Mouse (Mus musculus): Measurements from ENCODE around the gene Xbp1.
"Not testable (repeated sequence)": the region's sequence is repeated elsewhere in the genome, so short reads cannot be mapped to it uniquely, and the experiment has no call there.

The Xbp1 gene

DNA sequence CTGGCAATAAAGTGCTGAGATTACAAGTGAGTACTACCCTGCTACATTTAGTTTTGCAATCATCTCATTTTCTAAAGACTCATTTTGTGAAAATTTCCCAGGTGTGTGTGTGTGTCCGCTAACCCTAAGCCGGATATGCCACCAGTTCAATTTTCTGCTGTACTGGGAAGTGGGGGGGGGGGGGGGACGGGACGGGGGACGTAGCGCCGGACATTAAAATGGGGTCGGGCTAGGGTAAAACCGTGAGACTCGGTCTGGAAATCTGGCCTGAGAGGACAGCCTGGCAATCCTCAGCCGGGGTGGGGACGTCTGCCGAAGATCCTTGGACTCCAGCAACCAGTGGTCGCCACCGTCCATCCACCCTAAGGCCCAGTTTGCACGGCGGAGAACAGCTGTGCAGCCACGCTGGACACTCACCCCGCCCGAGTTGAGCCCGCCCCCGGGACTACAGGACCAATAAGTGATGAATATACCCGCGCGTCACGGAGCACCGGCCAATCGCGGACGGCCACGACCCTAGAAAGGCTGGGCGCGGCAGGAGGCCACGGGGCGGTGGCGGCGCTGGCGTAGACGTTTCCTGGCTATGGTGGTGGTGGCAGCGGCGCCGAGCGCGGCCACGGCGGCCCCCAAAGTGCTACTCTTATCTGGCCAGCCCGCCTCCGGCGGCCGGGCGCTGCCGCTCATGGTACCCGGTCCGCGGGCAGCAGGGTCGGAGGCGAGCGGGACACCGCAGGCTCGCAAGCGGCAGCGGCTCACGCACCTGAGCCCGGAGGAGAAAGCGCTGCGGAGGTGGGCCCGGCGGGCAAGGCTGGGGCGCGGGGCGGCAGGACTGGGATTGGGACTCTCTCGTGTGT lies at the start of gene Xbp1:
Xbp1 (plus strand) TSS at position 248 of the 854 bp plus-strand sequence.
- peak; percentile 99 for DNase-seq

DNA sequence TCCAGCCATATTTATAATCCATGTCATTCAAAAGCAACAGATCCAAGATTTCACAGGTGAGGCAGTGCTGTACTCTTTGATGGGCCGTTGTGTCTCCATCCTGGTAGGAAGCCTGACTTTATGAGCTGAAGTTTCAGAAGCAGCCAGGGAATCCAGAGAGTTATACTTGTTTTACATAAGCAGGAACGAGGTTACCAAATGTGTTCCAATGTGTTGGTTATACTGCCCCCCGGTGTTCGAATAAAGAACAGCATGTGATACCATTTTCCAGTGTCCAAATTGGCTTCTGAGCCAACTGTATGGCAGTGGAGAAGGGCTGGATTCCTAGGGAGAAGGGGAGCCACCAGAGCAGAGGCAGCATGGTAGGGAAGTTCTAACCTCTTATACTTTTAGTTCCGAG lies 46.3 kb upstream of the Xbp1 start:
- DNase-seq = peak; percentile 79

DNA sequence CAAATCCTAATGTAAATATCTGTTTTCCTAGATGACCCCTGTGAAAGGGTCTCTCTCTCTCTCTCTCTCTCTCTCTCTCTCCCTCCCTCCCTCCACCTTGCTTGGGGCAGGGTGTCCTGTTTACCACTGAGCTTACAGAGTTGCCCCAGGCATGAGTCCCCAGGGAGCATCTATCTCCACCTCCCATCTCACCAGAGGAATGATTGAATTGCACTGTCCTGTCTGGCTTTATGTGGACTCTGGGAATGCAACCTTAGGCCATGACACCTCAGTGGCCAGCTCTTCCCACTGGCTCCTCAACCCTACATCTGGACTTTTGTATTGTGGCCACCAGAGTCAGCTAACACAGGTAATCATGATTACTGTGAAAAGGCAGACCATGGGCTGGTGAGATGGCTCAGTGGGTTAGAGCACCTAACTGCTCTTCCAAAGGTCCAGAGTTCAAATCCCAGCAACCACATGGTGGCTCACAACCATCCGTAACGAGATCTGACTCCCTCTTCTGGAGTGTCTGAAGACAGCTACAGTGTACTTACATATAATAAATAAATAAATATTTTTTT lies 44.8 kb upstream of the Xbp1 start:
- DNase-seq = not testable (repeated sequence)

DNA sequence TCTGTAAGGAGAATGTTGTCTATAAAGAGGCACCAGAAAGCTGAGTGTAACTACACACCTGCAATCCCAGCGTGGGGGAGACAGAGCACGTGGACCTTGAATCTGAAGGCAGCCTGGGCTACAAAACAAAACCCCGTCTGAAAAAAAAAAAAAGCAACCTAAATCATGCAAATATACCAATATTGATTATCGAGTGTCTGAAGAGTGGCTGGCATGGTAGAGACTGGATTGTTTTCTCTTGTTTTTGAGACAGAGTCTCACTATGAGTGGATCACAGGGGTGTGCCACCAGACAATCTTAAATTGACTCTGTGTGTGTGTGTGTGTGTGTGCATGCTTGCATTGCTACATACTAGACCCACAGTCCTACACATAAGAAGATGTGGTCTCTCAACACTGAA lies 43.7 kb upstream of the Xbp1 start:
- no peak for DNase-seq

DNA sequence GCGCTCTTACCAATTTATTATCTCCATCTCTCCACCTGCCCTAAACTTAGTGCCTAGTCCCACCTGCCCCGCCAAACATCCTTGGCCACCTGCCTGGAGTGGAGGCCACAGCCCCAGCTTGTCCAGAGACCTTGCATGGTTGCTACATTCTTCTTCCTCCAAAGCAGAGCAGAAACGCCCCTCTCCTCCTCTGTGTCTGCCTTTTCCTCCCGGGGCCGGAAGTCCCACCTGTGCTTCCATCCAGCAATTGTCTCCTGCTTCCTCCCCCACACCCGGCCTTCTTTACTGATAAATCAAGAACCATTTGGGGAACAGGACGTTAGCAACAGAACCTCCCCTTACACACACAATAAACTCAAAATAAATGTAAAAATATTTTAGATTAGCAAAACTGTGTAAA lies 42.3 kb upstream of the Xbp1 start:
- DNase-seq = no peak

DNA sequence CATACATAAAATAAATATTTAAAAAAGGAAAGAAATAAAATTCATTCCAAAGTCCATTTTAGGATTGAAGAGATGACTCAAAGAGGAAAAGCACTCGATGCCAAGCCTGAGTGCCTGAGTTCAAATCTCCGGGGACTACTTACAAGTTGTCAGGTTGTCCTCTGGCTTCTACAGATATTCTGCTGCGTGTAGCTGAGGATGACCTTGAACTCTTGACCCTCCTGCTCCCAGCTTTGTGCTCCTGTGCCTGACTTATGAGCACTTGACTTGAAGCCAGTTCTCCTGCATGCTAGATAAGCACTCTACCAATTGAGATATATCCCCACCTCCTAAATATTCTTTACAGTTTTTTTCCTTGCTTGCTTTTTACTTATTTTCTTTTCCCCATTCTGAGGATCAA lies 41.6 kb upstream of the Xbp1 start:
- no peak for DNase-seq

DNA sequence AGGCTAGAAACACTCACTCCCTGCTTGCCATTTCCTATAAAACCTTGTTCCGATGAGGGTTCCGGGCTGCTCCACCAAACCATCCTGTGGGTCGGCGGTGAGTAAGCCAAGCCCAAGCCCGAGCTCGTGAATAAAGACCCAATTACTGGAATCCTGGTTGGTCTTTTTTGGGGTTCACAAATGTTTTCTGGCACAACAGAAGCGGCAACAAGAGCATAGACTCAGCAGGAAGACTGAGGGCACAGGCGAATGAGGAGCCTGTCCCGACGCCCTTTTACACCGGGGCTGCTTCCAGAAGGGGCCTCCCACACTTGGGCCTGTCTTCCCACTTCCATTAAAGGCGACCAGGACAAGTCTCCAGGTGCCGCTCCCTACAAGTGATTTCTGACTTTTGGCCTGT lies 37.9 kb upstream of the Xbp1 start:
- DNase-seq = no peak

DNA sequence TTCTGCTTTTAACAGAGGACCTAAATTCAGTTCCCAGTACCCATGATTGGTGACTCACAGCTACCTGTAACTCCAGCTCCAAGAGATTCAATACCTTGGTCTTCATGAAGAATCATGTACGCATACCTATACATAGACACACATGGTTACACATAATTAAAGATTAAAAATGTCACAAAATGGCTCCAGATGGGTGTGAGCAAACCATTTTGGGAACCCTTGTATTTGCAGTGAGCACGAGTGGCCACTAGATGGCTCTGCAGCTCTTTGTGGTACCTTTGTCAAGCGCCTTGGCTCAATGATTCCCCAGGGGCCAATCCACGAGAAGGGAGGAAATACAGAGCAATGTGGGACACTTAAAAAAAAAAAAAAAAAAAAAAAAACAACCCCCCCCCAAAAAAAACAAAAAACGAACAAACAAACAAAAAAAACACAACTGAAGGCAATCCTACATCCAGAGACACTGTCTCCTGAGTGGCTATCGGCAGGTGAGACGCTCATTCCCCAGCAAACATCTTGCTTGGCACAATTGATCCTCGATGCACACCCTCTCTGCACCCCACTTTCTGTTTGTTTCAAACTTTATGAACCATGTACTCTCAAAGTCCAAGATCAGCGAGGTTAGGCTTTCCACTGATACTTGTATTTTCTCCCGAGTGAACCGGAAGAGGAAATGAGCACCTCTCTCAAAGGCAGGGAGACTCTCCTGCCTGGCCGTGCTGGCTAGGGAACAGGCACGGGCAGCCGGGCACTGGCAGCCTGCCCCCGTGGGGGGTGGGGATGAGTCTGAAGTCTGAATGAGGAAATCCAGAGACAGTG lies 35.1 kb upstream of the Xbp1 start:
- DNase-seq = peak; percentile 93

DNA sequence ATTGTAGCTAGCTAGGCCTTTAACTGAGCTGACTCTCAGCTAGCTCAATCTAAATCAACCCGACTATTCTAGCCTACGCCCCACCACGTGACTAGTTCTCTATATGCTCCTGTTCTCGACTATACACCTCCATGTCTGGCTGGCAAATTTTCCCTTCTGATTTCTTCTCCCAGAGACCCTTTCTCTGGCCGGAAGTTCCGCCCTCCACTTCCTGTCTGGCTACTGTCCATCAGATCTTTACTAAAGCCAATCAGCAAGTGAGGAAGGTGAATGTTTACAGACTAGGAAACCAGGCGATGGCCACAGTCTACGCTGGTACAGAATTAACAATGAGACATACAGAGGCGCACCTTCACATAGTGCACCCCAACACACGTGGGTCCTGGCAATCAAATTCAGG lies 31.0 kb upstream of the Xbp1 start:
- not testable (repeated sequence) for DNase-seq

DNA sequence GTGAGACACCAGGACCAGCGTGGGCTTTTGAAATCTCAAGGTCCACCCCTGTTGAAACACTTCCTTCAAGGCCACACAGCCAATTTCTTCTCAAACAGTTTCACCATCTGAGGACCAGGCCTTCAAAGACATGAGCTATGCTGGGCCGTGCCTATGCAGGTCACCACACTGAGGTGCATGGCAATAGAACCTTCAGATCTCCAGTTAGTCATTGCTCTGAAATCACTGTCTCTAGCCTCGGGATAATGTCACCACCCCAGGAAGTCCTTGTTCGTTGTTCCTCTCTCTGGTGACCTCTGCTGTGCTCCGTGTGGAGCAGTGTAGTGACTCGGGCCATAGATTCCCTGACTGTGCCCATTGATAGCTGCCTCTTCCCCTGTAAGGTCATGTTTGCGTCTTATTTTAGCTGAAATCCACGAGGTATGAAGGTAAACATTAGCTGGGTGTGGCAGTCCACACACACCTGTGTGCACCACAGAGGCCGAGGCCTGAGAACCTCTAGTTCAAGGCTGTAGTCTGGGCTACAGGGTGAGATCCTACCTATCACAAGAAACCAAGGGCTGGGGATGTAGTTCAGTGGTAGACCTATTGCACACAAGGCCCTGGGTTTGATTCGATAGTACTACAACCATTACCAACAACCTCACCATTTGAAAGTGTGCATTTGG lies 29.3 kb upstream of the Xbp1 start:
- no peak for DNase-seq

DNA sequence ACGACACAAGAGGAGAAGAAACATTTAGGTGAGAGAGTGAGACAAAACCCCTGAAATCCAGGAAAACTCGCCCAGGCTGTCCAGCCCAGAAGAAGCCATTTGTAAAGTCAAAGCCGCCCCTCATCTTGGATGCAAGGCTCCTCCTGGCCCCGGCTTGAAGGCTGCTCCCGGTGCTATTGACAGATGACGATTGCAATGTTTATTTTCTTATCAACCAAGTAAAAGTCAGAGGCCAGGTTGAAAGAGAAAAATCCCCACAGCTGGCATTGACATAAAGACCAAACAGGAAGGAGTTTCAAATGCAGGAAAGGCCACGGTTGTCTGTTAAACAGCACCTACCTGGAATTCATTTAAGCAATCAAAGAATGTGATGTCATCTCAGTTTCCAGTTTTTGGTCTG lies 28.5 kb upstream of the Xbp1 start:
- no peak for DNase-seq

DNA sequence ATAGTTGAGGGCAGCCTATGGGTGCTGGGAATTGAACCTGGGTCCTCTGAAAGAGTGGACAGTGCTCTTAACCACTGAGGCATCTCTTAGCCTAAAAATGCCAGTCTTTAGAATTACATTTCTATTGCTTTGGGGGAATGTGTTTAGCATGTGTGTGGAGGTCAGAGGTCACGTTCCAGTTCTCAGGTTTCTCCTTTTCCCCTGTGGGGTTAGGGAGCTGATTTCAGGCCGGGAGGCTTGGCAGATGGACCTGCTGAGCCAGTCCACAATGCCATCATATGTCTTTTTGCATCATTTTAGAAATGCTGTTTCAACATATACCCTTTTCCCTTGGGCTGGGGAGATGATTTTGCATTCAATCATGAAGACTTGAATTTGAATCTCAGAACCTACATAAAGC lies 26.6 kb upstream of the Xbp1 start:
- no peak for DNase-seq

DNA sequence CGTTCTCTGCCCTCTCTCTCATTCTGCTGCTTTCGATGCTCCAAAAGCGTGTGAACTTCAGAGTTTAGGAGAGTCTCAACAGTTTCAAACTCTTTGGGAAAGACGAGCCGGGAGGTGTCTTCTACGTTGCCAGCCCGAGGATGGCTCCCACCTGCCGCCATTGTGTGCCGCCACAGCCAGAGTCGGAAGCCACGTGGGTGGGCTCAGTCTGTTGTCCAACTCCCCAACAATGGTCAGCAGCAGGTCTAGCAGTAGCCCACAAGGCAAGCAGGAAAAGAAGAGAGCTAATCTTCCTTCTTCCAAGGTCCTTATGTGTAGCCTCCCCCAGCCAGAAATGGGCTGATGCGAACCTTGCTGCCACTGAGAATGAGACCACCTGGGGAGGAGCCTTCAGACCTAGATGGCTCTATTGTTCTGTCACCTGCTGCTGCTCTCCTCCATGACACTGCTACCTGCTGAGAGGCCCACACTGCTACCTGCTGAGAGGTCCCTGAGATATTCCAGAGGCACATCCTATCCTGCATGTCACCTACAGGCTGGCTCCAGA lies 25.1 kb upstream of the Xbp1 start:
- no peak for DNase-seq

DNA sequence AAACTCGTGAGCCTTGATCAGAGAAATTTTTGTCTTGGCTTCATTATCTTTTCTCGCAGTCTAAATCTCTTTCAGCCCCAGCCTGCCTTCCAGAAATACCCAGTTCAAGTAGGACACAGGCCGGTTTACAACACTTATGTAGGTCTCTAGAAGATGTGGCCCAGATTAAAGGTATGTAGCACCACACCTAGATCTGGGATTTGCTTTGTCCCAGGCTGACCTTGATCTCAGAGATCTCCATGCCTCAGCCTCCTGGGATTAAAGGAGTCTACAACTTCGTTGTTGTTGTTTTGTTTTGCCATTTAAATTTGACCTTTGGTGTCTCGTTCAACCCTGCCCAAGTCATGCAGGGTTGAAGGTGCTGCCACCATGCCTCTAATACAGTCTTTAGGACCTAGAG lies 24.6 kb upstream of the Xbp1 start:
- no peak for DNase-seq

DNA sequence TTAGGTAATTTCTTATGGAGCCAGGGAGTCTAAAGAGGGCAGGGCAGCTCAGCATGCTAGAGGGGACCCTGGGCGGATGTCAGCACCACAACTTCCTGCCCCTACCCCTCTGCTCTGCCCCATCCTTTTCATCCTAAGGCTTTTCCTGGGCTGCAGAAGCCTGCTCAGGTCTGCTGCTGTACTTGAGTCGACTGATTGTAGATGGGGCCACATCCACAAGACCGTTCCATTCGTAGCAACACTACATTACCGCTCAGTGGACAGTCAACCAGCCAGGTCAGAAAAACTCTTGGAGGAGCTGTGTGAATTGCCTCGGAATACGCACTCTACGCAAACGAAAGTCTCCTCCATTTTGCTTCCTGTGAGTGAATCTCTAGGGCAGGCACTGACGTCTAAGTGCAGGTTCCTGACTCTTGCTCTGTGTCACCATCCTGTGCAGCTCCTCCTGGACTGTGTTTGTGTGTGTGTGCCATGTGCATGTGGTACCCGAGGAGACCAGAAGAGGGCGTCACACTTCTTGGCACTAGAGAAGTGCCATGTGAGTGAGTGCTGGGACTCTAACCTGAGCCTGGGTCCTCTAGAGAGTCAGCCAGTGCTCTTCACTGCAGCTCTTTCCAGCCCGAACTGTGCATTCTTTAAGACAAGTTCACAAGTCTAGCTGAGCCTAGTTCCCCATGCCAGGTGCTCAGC lies 23.8 kb upstream of the Xbp1 start:
- no peak for DNase-seq

DNA sequence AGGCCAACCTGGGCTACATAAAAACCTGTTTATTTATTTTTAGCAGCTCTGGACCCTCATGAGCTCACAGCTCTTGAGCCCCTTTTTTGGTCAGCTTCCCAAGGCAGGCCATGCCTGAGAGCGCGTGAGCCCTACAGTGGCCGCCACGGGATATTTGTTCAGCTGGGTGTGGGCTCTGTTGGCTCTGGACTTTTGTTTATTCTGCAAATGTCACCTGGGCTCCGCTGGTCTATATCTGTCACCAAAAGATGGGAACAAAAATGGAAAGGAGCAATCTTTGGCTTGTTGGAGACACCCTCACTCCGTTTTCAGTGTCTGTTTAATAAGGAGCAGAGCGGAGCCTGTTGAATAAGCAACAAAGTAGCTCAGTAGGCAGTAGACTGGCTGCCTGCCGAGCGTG lies 22.0 kb upstream of the Xbp1 start:
- no peak for DNase-seq

DNA sequence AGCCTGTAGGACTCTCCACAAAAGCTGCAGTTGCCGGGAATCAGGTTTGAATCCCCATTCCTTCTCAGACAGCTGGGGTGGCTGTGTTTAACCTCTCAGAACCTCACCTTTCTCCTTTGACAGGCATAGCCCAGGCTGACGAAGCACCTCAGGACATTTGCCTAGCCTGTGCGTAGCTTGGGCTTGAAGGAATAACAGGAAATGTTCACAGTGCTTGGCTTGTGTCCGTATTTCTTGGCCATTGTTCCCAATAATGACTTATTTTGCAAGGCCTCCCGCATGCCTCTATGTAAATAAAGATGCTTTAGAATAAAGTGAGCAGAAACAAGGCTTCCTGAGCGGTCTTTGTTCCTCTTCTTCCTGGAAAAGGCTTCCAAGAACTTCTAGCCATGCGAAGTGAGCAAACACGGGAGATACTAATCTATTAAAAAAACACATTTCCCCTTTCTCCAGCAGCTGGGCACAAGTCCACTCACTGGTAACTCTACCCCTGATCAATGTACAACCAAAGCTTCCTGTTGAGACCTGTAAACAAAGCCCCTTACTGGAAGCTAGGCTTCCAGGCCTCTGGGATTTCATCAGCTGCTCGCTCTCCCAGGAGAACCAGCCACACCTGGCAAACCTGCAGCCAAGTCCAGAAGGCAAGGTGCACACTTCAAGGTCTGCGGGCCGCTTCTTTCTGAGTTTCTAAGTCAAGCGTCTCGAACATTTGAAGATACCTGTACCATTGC lies 21.4 kb upstream of the Xbp1 start:
- peak; percentile 75 for DNase-seq

DNA sequence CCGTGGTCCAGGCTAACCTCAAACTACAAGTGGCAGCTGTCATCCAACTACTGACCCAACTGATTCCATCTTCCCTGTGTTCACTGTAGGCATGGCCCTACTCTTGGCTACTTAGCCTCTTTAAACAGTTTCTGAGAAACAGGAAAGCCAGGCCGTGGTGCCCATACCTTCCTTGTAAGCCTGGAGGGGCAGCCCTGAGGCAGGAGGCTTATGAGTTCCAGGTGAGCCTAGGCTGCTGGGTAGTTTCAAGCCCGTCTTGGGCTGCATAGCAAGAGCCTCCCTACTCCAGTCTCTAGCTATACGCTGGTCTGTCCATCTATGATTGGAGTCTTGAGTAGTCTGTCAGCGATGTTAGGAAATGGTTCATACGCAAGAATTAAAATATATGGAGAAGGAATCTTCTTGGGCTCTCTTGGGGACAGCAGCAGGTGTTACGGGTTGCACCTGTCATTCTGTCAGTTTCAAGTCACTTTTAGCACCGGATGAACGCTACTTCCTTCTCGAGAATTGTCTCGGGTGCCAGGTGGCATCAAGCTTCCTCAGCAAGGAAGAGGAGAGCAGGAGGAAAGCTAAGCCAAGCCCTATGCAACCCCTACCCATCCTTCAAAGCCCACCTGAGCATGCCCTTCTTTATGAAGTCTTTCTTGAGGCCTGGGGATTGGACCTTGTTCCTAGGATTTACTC lies 20.4 kb upstream of the Xbp1 start:
- no peak for DNase-seq

DNA sequence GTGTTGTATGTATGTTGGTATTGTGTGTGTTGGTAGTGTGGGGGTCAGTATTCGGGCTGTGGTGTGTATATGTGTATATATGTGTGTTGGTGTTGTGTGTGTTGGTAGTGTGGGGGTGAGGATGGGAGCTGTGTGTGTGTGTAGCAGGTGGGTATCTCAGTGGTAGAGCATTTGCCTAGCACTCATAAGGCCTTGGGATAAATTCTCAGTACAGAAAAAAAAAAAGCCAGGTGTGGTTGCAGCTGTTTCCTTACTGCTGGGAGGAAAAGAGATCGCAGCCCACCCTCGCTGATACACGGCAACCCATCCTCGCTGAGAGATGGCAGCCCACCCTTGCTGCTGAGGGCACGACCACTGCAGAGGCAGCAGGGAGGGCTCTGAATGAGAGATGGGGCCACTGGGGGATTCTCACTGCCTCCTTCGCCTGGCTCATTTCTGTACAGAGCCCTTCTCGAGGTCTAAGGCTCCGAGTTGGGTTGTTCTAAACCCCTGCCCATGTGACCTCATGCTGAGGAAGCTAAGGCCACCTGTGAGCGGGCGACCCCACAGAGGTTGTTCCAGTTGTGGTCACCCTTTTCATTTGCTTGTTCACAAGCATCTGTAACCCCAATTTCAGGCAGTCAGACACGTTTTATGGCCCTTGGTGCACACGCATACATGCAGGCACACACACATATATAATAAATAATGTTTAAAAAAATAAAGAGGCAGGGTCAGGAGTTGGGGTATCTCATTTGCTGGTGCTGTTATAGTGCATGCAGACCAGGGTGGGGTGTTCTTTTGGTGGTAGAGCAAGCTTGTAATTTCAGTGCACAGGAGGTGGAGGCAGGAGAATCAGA lies 19.3 kb upstream of the Xbp1 start:
- no peak for DNase-seq

Measured in kidney, adult 9 months (tissue).